Mouse (Mus musculus) C2C12 (cell line): ENCODE measurements around the gene Fbxw25.
"Not testable (repeated sequence)": the region's sequence is repeated elsewhere in the genome, so short reads cannot be mapped to it uniquely, and the experiment has no call there.

Experiments
- CEBPB ChIP-seq: IDR thresholded peaks from one replicate; pipeline ENCODE4 v1.6.1; 2011; ENCODE audit warnings: low read depth, mild to moderate bottlenecking, control low read depth, moderate library complexity
- CTCF ChIP-seq: IDR thresholded peaks from one replicate; pipeline ENCODE4 v1.5.1; 2011; ENCODE audit not compliant: control insufficient read depth, insufficient read depth, insufficient read length
- MAX ChIP-seq: IDR thresholded peaks from one replicate; pipeline ENCODE4 v1.6.1; 2011; ENCODE audit warnings: mild to moderate bottlenecking, control low read depth
- MYOD1 ChIP-seq: IDR thresholded peaks from one replicate; pipeline ENCODE4 v1.6.1; 2011; ENCODE audit warnings: low read depth; ENCODE audit not compliant: control insufficient read depth, insufficient read length
- USF1 ChIP-seq: IDR thresholded peaks from one replicate; pipeline ENCODE4 v1.6.1; 2011; ENCODE audit warnings: low read depth, mild to moderate bottlenecking, control low read depth, moderate library complexity

DNA sequence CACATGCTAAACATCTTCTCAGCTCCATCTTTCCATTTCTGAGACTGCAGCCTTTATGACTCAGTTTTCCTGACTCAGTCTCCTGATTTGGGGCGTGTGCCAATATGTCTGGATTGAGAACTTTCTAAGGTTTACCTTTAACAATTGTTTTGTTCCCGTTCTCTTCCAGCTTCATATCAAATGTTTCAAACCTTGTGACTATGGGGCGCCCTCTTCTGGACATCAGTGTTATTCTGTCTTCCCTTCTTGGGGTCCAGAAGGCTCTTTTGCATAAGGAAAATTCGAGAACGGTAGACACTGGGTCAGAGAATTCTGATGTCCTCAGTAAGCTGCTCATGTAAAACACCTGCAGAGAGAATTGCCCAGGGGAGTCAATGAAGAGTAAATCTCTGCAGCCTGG lies 57.6 kb downstream of the Fbxw25 start:
- not testable (repeated sequence) for TF ChIP-seq CEBPB, CTCF, MAX, USF1, MYOD1
